Mouse (Mus musculus): ENCODE results near the gene Vrk1. TPM values are rescaled to one million over a fixed set of nuclear protein-coding genes. Genes with fewer than 3 reads are reported as not detected.
A peak's percentile ranks its signal among the peaks of the same experiment; 100 is the strongest.

Gene Vrk1
- total RNA-seq, 4 experiments from 2014 or later = 6.9 to 9.5 (median 8.2) TPM

- DNase-seq (ENCODE audit: low spot score) = no peak
Observed at GRCm38 (mm10) chr12:106046143-106046795, 36.2 kb downstream of the Vrk1 start.

GRCm38 (mm10) chr12:106052271-106052670 lies 42.2 kb downstream of the Vrk1 start:
- no peak for DNase-seq (ENCODE audit: low spot score)

DNA sequence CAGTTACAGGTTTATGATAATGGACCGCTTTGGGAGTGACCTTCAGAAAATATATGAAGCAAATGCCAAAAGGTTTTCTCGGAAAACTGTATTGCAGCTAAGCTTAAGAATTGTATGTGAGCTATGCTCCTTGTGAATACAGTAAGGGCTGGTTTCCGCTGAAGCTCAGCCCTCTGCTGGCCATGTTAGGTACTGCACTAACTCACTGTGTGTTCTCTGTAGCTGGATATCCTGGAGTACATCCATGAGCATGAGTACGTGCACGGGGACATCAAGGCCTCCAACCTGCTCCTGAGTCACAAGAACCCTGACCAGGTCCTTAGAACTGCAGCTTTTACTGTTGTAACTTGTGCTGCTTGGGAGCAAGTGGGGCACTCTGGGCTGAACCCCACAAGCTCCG lies 45.8 kb downstream of the Vrk1 start:
- peak; percentile 73 for DNase-seq (ENCODE audit: low spot score)

- no peak for DNase-seq (ENCODE audit: low spot score)
Observed at GRCm38 (mm10) chr12:106059873-106060573, 50.0 kb downstream of the Vrk1 start.

DNA sequence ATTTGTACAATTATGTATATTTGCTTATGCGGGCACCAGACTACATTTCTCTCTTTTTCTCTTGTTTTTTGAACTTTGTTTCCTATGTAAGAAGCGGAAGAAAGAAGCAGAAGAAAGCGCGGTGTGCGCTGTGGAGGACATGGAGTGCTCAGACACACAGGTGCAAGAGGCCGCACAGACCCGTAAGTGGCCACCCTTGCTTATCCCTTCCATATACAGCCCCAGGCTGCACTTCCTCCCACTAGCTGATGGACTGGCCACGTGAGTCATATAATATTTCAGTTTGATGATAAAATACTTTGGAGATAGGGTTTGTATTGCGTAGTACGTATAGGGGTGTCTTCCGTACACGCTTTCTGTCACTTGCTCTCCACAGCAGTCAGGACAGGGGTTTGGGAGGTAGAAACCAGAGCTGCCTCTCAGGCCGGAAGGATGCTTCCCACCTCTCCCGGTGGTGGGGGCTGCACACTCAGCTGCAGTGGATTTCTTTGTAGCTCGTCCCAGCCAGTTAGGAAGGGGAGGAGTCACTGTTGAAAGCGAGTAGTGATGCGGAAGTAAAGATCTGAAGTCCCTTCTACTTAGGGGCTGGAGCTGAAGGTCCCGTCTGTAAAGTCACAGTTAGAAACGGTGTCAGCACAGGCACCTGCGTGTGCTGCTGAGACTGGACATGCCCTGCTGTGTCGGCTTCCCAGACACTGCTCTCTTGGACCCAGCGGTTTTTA lies 60.6 kb downstream of the Vrk1 start:
- DNase-seq (ENCODE audit: low spot score) = no peak

- no peak for DNase-seq (ENCODE audit: low spot score)
Observed at GRCm38 (mm10) chr12:106071575-106072166, 61.6 kb downstream of the Vrk1 start.

GRCm38 (mm10) chr12:106074371-106075155 lies 64.5 kb downstream of the Vrk1 start:
- DNase-seq (ENCODE audit: low spot score) = no peak

DNA sequence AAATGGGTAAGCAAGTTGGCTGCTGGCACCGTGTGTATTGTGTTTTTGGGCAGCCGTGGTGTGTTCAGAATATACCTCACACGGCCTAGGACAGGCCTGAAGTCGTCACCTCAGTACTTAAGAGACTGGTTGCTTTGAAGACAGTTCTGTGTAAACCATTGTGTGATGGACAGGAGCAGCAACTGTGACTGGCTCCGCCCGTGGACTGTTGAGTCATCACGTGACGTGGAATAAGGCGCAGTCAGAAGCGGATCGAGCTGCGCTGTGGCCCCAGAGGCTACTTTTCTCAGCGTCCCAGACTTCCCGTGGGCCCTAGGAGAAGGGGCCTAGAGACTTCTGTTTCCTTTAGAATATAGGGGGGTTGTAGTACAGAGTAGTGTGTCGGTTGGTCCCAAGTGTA lies 66.1 kb downstream of the Vrk1 start:
- no peak for DNase-seq (ENCODE audit: low spot score)

DNA sequence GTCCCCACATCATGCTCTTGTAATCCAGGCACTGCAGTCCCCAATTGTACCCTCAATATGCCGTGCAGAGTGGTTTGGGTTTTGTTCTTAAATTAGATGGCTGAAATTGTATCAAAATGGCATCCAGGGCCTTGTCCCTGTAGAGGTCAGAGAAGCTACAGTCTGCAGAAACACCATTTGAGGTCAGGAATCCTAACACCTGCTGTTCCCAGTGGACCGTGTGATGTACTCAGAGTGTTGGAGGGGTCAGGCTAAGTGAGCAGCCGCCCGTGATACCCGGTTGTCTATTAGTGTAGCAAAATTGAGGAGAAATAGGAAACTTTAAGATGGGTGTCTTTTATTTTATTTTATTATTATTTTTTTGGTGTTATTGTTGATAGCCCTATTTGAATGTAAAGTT lies 70.5 kb downstream of the Vrk1 start:
- no peak for DNase-seq (ENCODE audit: low spot score)

DNA sequence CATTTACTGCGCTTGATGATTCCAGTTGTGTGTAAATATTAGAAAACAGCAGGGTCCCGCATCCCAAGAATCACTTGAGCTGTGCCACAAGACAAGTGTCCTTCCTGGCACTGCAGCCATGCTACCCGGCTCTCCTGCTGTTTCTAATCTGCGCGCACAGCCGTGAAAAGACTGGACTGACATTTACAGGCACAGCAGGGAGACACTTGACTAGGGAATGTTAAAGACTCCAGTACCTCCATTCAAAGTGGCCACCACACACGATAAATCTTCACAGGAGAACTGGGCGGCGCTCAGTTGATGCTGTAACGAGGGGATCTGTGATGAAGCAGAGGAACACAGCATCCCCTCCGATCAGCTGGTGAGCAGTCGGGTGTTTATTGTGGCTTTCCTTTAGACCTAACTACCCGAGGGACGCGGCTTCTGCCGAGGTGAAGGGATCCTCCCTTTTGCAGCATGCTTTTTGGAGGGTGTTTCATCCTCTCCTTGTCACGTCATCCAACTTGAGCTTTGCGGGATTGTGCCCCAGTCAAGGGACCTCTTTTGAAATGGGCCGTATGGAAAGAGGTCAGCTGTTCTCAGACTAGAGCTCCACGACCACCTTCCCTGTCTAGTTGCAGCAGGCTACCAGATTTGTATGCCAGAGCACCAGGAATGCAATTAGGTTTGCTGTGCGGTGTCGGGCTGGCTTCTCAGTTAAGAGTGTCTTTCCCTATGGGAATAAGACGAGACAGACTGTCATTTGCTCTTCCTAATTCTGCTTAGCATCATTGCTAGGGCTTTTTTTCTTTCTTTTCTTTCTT lies 71.1 kb downstream of the Vrk1 start:
- DNase-seq (ENCODE audit: low spot score) = no peak

DNA sequence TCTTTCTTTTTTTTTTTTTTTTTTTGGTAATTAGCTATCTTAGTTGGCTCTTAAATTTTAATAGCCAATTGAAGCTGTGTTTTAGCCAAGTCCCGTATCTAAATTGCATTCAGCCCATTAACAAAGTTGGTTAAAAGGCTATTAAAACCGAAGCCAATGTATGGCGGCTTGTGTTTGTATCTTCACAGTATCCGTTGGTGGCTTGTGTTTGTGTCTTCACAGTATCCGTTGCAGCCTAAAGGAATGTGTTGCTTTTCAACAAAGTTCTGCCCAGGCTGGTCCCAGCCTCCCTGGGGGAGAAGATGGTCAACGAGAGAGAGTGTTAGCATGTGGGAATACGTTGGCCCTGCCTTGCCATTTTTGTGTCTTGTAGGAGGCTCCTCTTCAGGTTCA lies 71.7 kb downstream of the Vrk1 start:
- no peak for DNase-seq (ENCODE audit: low spot score)

DNA sequence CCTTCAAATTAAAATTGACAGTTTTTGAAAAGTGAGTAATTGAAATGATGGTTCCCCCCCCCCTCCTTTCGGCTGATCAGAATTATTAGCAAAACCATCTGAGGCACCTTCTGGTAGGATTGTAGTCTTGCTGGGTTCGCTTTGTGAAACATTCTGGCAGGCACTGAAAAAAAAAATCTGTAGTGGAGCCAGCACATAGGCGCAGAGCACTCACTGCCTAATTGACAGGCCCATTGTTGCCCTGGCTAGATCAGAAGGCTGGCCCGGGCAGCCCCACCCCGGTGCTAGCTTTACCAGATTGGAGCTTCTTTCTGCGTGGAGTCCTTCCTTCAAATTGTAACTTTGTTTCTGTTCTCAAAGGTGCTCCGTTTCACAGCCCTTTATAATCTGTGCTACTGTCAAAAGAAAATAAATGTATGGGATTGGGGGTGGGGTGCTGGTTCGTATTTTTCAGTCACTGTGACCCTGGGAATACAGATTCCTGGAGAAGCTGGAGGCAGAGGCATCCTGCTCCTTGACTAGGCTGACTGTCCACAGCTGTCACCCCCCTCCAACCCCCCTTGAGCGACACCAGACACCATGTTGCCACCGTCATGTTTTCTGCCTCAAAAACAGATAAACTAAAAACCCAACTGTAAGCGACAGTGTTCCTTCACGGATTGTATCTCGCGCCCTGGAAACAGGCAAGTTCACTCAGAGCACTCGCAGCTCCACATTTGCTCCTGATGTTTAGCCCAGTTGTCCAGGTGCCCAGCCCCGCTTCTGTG lies 72.3 kb downstream of the Vrk1 start:
- no peak for DNase-seq (ENCODE audit: low spot score)

GRCm38 (mm10) chr12:106082958-106083381 lies 72.9 kb downstream of the Vrk1 start:
- DNase-seq (ENCODE audit: low spot score) = no peak

GRCm38 (mm10) chr12:106084126-106084525 lies 74.1 kb downstream of the Vrk1 start:
- no peak for DNase-seq (ENCODE audit: low spot score)

- no peak for DNase-seq (ENCODE audit: low spot score)
Observed at GRCm38 (mm10) chr12:106094827-106095226, 84.8 kb downstream of the Vrk1 start.

DNA sequence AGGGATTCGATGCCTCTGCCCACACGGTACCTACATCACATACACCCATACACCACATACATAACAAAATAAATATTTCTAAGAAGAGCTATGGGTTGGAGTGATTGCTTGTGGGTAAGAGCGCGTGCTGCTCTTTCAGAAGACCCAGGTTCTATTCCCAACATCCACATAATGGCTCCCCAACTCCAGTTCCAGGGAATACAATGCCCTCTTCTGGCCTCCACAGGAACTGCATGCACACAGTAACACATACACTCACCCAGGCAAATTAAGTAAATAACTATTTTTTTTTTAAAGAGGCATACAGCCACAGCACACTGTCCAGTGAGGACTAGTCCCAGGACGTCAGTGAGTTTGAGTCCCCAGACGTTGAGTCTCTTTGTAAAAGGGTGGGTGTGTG lies 92.0 kb downstream of the Vrk1 start:
- no peak for DNase-seq (ENCODE audit: low spot score)

DNA sequence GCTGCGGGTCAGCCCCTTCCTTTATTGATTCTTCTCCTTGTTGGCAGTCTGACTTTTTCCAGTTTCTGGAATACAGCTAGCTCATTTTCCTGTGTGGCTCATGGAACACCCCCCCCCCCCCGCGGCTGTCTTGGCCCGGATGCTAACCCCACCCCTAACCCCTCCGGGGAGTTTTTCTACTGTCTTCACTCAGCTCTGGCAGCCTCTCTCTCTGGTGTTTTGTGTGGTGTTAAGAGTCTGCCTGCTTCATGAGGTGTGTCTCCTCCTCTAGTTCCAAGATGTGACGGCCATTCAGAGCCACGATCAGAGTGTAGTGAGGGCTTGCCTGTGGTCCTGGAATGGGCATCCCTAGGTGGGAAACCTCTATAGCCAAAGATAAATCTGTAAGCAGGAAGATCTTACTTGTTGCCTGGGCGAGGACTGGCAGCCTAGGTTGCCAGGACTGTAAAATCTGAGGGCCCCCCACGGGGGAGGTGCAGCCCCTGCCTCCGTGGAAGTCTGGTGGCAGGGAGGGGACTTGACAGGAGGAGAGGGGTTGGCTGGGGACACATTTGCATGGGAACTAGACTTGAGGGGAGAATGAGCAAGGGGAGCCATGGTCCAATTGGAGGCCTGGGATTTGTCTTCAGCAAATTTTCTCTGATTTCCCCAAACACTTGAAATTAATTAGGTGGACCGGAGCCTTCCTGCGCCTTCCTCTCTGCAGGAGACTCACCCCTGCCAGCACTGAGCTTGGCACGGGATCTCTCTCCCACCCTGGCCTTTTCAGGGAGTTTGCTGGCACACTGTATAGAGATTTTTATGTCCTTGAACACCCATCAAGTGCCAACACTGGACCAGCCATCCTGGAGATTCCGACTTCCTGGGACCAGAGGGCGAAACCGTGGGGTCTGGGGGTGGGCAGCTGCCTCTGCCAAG lies 93.0 kb downstream of the Vrk1 start:
- DNase-seq (ENCODE audit: low spot score) = no peak

GRCm38 (mm10) chr12:106107272-106107671 lies 97.2 kb downstream of the Vrk1 start:
- no peak for DNase-seq (ENCODE audit: low spot score)

All from heart, adult 8-10 months (tissue).